Mouse (Mus musculus) lung, adult 2 months (tissue): ENCODE data around the gene Avpr2.

ENCODE experiments used
- CTCF ChIP-seq: fragments of 200-500 bp; IDR thresholded peaks from 2 replicates; pipeline ENCODE4 v1.5.1; 2011; ENCODE audit warnings: mild to moderate bottlenecking, low read length, control low read depth; ENCODE audit not compliant: insufficient read depth
- POLR2A ChIP-seq: fragments of 200-500 bp; IDR thresholded peaks from 2 replicates; pipeline ENCODE4 v1.6.1; 2011; ENCODE audit warnings: low read depth, mild to moderate bottlenecking, control low read depth, low read length, borderline replicate concordance; ENCODE audit errors: extremely low read depth

DNA sequence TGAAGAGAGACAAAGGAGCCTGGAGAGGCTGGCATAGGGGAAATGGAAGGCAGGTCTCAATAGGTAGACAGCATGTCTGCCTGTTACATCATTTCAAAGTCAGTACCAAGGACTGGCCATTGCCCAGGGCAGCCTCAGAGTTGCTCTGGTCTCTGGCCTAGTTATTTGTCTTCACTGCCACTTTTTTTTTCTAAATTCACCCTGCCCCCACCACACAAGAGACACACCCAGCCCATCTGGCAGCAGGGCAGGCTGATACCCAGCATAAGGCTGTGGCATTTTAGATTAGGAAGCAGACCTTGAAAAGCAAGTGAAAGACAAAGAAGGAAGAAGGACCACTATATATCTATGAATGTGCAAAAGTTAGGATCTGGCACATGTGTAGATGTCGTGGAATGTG lies 24.1 kb upstream of the Avpr2 start:
- no peak for TF ChIP-seq CTCF
- TF ChIP-seq POLR2A: no peak
